In the genomic region with DNA sequence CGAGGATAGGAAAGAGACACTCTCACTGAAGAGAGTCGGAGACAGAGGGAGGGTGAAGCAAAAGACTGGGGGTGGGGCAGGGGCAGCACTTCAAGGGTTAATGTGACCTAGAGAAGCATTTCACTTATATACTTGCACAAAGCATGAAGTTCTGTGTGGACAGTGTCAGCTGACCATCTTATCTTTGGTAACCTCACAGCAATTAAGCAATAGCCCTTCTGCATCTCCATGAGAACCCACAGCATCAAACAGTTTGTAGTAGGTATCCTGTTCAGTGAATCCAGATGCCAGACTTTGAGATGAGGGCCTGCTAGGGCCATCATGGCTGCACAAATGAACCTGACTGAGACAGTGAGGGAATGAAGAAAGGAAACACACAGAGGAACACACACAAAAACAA, we compare ENCODE assay signal across 39 mouse cellular contexts. TPM values are rescaled to one million over a fixed set of nuclear protein-coding genes. Genes with fewer than 3 reads are reported as not detected.
"Had no signal": no experiment of that assay in that cellular context is flagged by ENCODE, and none has a peak within 500 bp of the region (broad histone marks: within the 10 kb centered on the region; RNA-seq: fewer than 3 reads in every experiment).

No protein-coding gene starts in this region.

- ATAC-seq: forebrain, embryonic 16.5 days; hindbrain, embryonic 16.5 days; inflammation-experienced regulatory T-cells, adult 6 months; intestine, embryonic 15.5 days; intestine, postnatal 0 days; liver, embryonic 12.5 days had no signal

- H3K9ac ChIP-seq: heart, embryonic 13.5 days; heart, embryonic 15.5 days; hindbrain, embryonic 12.5 days; hindbrain, embryonic 14.5 days; intestine, embryonic 15.5 days; limb, embryonic 13.5 days; limb, embryonic 15.5 days; liver, embryonic 12.5 days; liver, embryonic 14.5 days had no signal

- H3K9me3 ChIP-seq: heart, embryonic 13.5 days; heart, embryonic 15.5 days; hindbrain, embryonic 12.5 days; intestine, embryonic 15.5 days; limb, embryonic 13.5 days; limb, embryonic 15.5 days; liver, embryonic 12.5 days had no signal

- H3K27me3 ChIP-seq: heart, embryonic 13.5 days; heart, embryonic 15.5 days; hindbrain, embryonic 12.5 days; intestine, embryonic 15.5 days; limb, embryonic 13.5 days; limb, embryonic 15.5 days; liver, embryonic 12.5 days had no signal

- H3K4me3 ChIP-seq: gastrocnemius, adult 2 months; heart, embryonic 13.5 days; heart, embryonic 15.5 days; hindbrain, embryonic 12.5 days; intestine, embryonic 15.5 days; limb, embryonic 13.5 days; limb, embryonic 15.5 days; liver, embryonic 12.5 days had no signal

- H3K4me1 ChIP-seq: heart, embryonic 15.5 days; liver, embryonic 12.5 days had no signal

- DNase-seq: gastrocnemius, adult 2 months; gastrocnemius, postnatal 10 days; gastrocnemius, postnatal 25 days; heart, adult 18-20 months; heart, postnatal 14 days; kidney, adult 18-20 months; kidney, adult 8-10 months; kidney, postnatal 10 days; kidney, postnatal 25 days; left cerebral cortex, postnatal 4 days had no signal

- H3K36me3 ChIP-seq: heart, embryonic 13.5 days; heart, embryonic 15.5 days; hindbrain, embryonic 12.5 days; intestine, embryonic 15.5 days; limb, embryonic 13.5 days; limb, embryonic 15.5 days; liver, embryonic 12.5 days had no signal

- H3K27ac ChIP-seq: gastrocnemius, adult 2 months; heart, embryonic 13.5 days; heart, embryonic 15.5 days; hindbrain, embryonic 12.5 days; hindbrain, embryonic 14.5 days; intestine, embryonic 15.5 days; liver, embryonic 12.5 days; liver, embryonic 14.5 days had no signal

- H3K4me2 ChIP-seq: heart, embryonic 11.5 days; heart, embryonic 13.5 days; heart, embryonic 15.5 days; hindbrain, embryonic 12.5 days; hindbrain, embryonic 14.5 days; intestine, embryonic 15.5 days; limb, embryonic 13.5 days; limb, embryonic 15.5 days; liver, embryonic 12.5 days had no signal

RNA-seq across cellular contexts. Expression of a gene that starts 8.4 kb away (rescaled TPM):
- total RNA-seq: gastrocnemius, adult 2 months; gastrocnemius, postnatal 10 days; gastrocnemius, postnatal 25 days; gastrocnemius, postnatal 4 days; heart, adult 18-20 months; heart, adult 8-10 months; heart, postnatal 14 days; hematopoietic stem cell, adult 5-6 weeks; layer of hippocampus, adult 18-20 months; layer of hippocampus, postnatal 10 days; layer of hippocampus, postnatal 25 days; left cerebral cortex, adult 18-20 months; left cerebral cortex, postnatal 10 days; left cerebral cortex, postnatal 25 days; left cerebral cortex, postnatal 4 days; liver, adult 2 months had no signal
- polyA plus RNA-seq: forebrain, embryonic 16.5 days; heart, embryonic 11.5 days; heart, embryonic 13.5 days; heart, embryonic 15.5 days; heart, postnatal 0 days; hindbrain, embryonic 12.5 days; hindbrain, embryonic 16.5 days; intestine, embryonic 15.5 days; intestine, postnatal 0 days; kidney, embryonic 14.5 days; kidney, embryonic 16.5 days; large intestine, adult 2 months; limb, embryonic 11.5 days; limb, embryonic 13.5 days; limb, embryonic 15.5 days; liver, adult 2 months; liver, embryonic 12.5 days; liver, embryonic 14.5 days had no signal
